Mouse (Mus musculus) CD8-positive naive resting alpha-beta T cell, adult 57 days (primary cell): ENCODE measurements around the gene Fam208a. TPM values are rescaled to one million over a fixed set of nuclear protein-coding genes. Genes with fewer than 3 reads are reported as not detected.

Experiments used
- total RNA-seq: library from RNA; stranded (reverse); gene quantifications from one replicate; pipeline ENCODE4 v1.2.4, GENCODE M21; 2023

Fam208a gene
- total RNA-seq: 46.8 TPM

DNA sequence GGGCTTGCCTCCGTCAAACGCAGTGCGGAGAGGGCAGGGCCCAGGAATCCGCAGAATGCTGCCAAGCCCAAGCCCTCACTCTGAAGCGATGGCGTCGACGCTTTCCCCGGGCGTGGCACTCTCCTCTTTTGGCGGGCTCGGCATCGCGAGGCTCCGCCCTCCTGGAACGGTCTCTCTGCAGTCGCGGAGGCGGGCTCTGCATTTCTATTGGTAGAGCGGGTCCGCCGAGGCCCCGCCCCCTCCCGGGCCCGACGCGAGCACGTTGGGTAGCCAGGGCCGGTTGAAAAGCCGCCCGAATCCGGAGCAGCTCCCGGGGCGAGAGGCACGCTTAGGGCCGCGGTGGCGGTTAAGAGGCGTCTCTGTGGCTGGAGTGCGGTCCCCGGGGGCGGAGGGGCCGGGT is at the start of gene Fam208a:
TSS of gene Fam208a (plus strand) at position 262 of the 400 bp plus-strand sequence.

DNA sequence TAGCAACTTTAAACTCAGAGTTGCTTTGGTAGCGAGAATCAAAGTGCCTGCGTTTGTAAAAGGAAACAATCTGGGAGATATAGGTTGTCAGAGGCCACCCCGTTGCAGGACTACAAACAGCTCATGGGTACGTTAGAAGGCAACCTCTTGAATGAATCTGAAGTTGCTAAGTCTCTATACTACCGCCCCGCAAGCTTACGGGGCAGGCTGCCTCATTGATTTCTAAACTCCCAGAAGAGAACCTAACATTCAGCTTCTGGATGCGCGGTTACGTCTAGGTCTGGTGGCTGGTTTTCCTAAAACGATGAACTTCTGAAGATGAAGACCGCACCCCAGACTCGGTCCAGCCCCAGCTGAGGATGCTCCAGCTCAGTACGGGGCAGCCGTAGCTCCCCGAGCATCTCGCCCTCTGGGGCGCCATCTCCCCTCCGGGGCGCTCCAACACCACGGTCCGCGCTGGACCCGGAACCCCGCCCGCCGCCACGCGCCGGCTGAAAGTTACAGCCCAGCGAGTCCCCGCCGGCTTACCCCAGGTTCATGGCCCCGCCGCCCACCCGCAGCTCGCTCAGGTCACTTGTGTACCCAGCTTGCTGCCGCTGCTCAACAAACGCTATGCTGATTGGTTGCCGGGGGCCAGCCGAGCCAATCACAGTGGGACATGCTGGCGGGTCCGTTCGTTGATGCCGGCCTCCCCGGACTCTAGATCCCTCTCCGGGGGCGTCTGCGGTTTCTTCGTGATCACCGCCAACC is 79.4 kb downstream of the Fam208a start, which contains the start of gene Ccdc66:
TSS of gene Ccdc66 (minus strand) at position 567 of the 750 bp plus-strand sequence.

Other genes starting within 250 kb of the Fam208a start
- 16.2 TPM for gene Ccdc66, start 79.6 kb downstream of the Fam208a start, total RNA-seq
- not detected for gene Erc2, start 193.6 kb downstream of the Fam208a start, total RNA-seq